Mouse (Mus musculus): ENCODE results near the gene Dffb.
"Not testable (repeated sequence)": the region's sequence is repeated elsewhere in the genome, so short reads cannot be mapped to it uniquely, and the experiment has no call there.

Gene Dffb

GRCm38 (mm10) chr4:153967556-153967955, 7.4 kb downstream of the Dffb start:
- intact Hi-C loops (cut with DNase I) = no loop called here

- intact Hi-C loops (cut with DNase I) = no loop called here
Observed at GRCm38 (mm10) chr4:153966651-153967050, 8.3 kb downstream of the Dffb start.

DNA sequence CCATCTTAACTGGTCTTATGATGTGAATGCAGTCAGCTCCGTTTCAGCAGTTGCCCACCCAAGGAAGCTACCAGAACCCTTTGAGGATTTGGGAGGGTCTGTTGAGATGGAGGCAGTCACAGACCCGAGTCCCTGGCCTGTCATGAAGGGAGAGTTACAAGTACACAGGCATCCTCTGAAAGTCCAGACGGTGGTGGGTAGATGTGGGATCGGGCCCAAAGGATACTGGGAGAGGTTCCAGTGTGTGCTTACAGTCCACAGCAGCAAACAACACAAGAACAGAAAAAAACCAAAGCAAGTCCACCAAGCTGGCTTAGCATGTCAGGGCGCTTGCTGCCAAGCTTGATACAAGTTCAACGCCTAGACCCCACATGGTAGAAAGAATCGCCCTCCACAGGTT, 12.3 kb downstream of the Dffb start:
- intact Hi-C loops (cut with DNase I) = no loop called here

- intact Hi-C loops (cut with DNase I) = no loop called here
Observed at GRCm38 (mm10) chr4:153957444-153958250, 17.3 kb downstream of the Dffb start.

GRCm38 (mm10) chr4:153956569-153957405, 18.1 kb downstream of the Dffb start, which contains the start of gene A430005L14Rik:
Gene A430005L14Rik, plus strand, starts transcription at chr4:153957237.
- intact Hi-C loops (cut with DNase I) = no loop called here

DNA sequence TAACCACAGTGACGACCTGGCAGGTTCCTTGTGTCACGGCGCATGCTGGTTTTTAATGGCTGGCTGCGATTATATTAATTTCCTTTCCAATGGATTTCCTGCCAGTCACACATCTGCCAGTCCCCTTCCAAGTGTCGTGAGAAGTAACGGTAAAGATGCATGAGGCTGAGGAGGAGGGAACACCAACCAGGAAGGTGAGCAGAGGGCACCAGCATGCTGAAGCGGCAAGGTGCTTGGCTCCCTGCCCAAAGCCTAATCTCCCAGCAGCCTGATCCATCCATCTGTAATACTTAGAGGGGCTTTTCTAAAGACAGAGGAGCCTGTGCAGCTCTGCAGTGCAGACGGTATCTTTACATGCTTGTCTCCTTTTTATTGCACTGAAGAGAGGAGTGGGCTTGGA, 19.3 kb downstream of the Dffb start:
- intact Hi-C loops (cut with DNase I) = no loop called here

DNA sequence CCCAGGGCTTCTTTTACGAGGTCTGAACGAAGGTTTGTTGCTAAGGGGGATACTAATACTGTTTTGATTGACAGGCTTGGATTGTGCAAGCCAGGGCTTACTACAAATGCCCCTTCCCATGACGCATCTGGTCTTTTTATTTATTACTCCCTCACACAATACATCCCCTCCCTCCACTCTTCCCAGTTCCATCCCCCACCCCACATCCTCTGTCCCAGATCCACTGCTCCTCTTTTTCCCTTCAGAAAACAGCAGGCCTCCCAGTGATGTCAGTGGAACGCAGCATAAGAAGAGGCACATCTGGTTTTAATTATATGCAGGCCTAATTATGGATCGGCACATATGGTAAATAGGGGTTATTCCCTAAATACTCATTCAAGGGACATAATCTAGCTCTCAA, 23.2 kb downstream of the Dffb start:
- intact Hi-C loops (cut with DNase I) = no loop called here

DNA sequence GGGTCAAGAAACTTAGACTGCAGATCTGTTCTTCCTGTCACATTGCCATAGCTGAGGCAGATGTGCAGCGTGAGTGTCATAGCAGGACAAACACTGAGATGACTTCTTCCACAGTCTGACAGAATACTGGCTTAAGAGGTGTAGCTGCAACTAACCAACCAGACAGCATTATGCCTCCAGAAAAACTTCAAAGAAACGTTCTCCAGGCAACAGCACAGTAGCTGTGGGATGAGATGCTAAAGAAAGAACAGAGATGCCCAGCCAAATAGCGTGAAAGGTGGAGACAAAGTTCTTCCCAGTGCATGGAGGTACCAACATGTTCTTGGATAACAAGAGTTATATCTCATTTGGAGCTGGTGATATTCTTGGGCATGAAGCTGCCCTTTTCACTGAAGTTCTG, 23.8 kb downstream of the Dffb start:
- intact Hi-C loops (cut with DNase I) = no loop called here

GRCm38 (mm10) chr4:153950372-153950771, 24.6 kb downstream of the Dffb start:
- intact Hi-C loops (cut with DNase I) = no loop called here

DNA sequence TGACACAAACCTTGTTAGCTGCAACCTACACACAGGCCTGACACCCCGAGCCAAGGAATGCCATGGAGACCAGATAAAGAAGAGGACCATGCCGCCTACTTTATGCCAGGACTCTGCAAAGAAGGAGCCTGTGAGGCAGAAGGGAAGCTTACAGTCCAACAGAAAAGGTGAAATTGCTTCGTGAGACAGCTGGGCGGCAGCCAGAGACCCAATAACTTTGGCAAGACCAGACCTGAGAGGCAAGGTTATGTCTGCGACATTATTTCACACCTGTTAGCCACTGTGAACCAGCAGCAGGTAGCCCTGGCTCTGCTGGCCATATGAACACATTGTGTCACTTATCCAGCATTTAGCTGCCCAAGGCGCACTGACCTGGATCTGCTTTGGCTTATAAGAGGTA, 29.2 kb downstream of the Dffb start:
- intact Hi-C loops (cut with DNase I) = no loop called here

DNA sequence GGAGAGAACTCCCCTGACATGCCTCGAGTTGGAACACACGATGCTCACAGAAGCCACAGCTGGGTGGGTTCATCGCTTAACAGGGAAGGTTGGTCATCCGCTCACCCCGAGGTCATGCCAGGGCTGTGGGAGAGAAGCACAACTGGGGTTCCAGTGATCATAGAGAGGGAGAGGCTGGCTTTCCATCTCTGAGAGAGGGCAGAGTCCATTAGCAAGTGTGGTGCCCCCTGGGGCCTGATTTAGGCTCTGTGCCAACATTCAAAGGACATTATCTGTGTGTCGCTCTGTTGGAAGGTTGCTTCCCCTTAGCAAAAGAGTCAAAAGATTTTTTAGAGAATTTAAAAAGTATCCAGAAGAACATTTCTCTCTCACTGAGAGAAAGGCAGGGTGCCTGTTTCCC, 30.7 kb downstream of the Dffb start:
- intact Hi-C loops (cut with DNase I) = no loop called here

GRCm38 (mm10) chr4:153943243-153943642, 31.7 kb downstream of the Dffb start:
- intact Hi-C loops (cut with DNase I) = no loop called here

DNA sequence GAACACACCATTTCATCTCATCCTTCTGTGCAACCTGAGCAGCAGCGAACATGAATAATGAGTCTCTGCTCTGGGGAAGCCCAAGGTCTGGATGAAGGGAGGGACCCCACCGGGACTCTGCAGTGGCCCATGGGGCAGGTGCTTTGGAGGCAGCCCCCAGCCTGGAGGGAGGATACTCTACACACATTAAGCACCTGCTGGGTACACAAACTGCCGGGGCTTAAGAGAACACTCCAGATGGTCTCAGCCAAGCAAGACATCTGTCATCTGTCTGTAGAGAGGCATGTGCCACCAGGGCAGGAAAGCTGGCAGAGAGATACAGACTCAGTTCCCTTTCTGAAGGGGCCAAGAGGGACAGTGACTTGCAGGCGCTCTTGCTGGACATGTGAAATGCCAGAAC, 45.0 kb downstream of the Dffb start:
- intact Hi-C loops (cut with DNase I) = no loop called here

- intact Hi-C loops (cut with DNase I) = no loop called here
Observed at GRCm38 (mm10) chr4:153929425-153929824, 45.5 kb downstream of the Dffb start.

DNA sequence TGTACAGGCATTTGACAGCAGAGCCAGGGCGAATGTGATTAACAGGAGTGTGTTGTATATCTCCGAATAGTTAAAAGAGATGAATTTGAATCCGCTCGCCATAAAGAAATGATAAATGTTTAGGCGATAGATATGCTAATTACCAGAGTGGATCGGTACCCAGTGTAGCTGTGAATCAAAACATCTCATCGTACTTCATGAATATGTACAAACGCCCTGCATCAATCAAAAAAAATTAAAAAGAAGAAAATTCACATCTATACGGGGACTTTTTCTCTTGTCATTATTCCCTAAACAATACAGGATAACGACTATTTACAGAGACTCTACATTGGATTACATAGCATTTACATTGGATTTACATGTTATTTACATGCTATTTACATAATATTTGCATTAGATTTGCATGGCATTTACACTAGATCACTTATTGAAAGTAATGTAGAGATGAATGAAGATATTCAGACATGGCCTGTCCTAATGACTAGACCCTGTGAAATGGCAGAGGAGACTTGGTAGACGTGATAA, 46.1 kb downstream of the Dffb start:
- intact Hi-C loops (cut with DNase I) = no loop called here

DNA sequence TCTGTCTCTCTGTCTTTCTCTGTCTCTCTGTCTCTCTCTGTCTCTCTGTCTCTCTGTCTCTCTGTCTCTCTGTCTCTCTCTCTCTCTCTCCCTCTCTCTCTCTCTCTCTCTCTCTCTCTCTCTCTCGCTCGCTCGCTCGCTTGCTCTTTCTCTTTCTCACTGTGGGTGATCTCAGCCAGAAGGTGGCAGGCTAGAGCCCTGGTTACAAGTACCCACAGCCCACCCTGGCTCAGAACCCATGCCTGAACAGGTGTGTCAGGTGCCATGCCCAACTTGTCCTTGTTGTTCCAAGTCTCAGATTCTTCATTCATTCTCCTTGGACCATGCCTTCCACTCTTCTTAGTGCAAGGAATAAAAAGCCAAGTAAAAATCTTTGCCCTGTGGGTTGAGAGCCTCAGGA, 52.8 kb downstream of the Dffb start:
- intact Hi-C loops (cut with DNase I) = not testable (repeated sequence)

- intact Hi-C loops (cut with DNase I) = no loop called here
Observed at GRCm38 (mm10) chr4:153920517-153921233, 54.3 kb downstream of the Dffb start.

DNA sequence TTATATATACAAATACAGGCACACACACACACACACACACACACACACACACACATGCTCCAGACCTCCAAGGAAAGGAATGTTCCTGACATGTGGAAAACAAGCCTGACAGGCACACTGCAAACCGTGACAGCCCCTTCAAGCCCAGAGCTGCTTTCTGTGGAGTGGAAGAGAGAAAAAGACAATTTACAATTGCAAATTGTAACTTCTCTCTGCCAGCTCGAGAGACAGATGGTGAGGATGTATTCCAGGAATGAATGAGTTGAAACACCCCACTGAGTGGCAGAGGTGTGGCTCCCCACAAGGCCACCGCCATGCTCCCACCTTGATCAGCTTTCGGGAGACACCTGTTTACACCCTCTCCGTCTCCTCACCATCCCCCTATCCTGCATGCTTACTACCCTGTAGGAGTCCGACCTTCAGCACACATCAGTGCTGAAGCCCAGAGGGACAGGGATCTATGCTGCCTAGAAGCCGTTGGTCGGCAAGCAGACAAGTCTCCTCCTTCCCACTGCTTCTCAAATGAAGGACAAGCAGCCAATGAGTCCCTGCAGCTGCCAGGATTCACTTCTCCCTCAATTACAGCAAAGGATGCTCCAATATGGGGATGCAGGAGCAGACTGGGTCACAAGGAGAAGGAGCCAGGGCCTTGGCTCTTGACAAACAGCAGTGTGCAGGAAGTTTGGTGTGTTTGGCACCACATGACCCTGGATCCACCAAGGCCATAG, 57.0 kb downstream of the Dffb start:
- intact Hi-C loops (cut with DNase I) = no loop called here
